Mouse (Mus musculus) kidney, embryonic 15.5 days (tissue): ENCODE measurements around the gene Sctr. TPM values are rescaled to one million over a fixed set of nuclear protein-coding genes. Genes with fewer than 3 reads are reported as not detected.
A peak's percentile ranks its signal among the peaks of the same experiment; 100 is the strongest.

Source experiments
- ATAC-seq: fragments of 200-750 bp; cut with Nextera tagmentation; replicated peaks from 2 replicates; pipeline ENCODE4 v1.8.0; 2017; ENCODE audit warnings: moderate TSS enrichment; ENCODE audit not compliant: low FRiP score
- H3K27ac ChIP-seq: fragments of 300-500 bp; sonication (generic); 2 replicates; pipeline ENCODE4 v1.5.1; 2015; ENCODE audit warnings: mild to moderate bottlenecking, inconsistent platforms
- H3K27me3 ChIP-seq: fragments of 300-500 bp; sonication (generic); 2 replicates; pipeline ENCODE4 v1.6.1; 2015; ENCODE audit warnings: inconsistent platforms
- H3K36me3 ChIP-seq: fragments of 300-500 bp; sonication (generic); 2 replicates; pipeline ENCODE4 v1.6.1; 2015; ENCODE audit warnings: inconsistent platforms
- H3K4me1 ChIP-seq: fragments of 300-500 bp; sonication (generic); 2 replicates; pipeline ENCODE4 v1.6.1; 2015; ENCODE audit warnings: inconsistent platforms
- H3K4me2 ChIP-seq: fragments of 300-500 bp; sonication (generic); 2 replicates; pipeline ENCODE4 v1.6.1; 2015; ENCODE audit warnings: moderate library complexity, mild to moderate bottlenecking, inconsistent platforms
- H3K4me3 ChIP-seq: fragments of 300-500 bp; sonication (generic); replicated peaks from 2 replicates; pipeline ENCODE4 v1.5.1; 2015; ENCODE audit warnings: mild to moderate bottlenecking, inconsistent platforms
- H3K9ac ChIP-seq: fragments of 300-500 bp; sonication (generic); 2 replicates; pipeline ENCODE4 v1.6.1; 2015; ENCODE audit warnings: mild to moderate bottlenecking, inconsistent platforms
- H3K9me3 ChIP-seq: fragments of 300-500 bp; sonication (generic); replicated peaks from 2 replicates; pipeline ENCODE4 v1.6.1; 2016; ENCODE audit warnings: inconsistent platforms
- WGBS: fragments of 180-500 bp; shearing (Covaris S2); methylation state at CpG from one replicate; pipeline ENCODE4 v1.1.7; 2015; ENCODE audit warnings: mixed read lengths; 5-methylcytosine and 5-hydroxymethylcytosine counted together
- polyA plus RNA-seq: library from polyadenylated mRNA; unstranded; fragments of >200 nt; fragmentation: Nextera tagmentation; extraction: Ambion mirVana; gene quantifications from 2 replicates; pipeline ENCODE4 v1.2.1, GENCODE M21; 2015

The Sctr gene
- polyA plus RNA-seq, result 0.63 and 1.2 TPM in 2 replicates

DNA sequence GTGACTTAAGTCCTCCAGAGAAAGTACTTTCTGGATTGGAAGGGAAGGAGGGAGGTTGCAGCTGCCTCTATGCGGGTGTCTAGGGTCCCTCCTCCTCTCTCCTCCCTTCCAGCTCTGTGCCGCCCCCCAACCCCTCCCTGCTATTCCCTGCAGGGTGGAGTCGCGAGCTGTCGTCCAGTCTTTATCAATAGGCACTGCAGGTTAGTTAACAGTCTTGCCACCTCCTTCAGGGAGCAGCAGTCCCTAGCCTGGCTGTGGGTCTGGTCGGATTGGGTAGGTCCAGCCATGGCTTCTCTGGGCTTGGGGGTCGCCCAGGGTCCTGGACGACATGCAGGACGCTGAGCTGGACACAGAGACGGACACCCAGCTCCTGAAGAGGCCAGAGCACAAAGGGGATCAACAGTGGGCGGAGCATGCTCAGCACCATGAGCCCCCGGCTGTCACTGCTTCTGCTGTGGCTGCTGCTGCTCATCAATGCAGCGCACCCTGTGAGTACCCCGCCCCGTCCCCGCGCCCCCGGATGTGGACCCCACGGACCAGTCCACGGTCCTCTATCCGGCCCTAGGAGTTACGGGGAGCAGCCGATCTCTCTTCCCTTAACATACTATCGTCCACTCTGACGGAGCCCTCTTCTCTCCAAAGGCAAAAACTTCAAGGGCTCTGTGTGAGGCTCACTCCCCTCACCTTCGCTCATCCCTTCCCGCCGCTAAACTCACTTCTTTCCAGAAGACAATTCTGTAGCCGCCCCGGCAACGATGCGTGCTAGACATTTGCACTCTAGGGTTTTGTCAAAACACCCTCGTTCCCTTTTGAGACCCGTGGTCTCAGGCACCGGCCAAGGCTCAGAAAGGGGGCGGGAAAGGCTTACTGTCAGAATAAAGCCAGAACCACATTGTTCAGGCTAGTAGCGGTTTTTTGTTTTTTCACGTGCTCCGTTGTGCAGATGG, at the start of gene Sctr:
Gene Sctr, plus strand, starts transcription at position 51 of the 947 bp plus-strand sequence.
- H3K4me3 ChIP-seq, result peak within 1 kb of the TSS; percentile 44
- H3K4me1 ChIP-seq, result peaks cover 16% of the 10 kb centered on the region
- no peaks in the 10 kb centered on the region for H3K36me3 ChIP-seq
- H3K9ac ChIP-seq, result peak within 1 kb of the TSS; percentile 33
- H3K9me3 ChIP-seq, result no peaks in the 10 kb centered on the region
- peak within 1 kb of the TSS; percentile 85 for H3K4me2 ChIP-seq
- peaks cover 33% of the 10 kb centered on the region for H3K27me3 ChIP-seq
- H3K27ac ChIP-seq, result no peak within 1 kb of the TSS
- WGBS, result 2% methylated on average over 38 of the region's 39 CpGs
- ATAC-seq, result peak; percentile 76

DNA sequence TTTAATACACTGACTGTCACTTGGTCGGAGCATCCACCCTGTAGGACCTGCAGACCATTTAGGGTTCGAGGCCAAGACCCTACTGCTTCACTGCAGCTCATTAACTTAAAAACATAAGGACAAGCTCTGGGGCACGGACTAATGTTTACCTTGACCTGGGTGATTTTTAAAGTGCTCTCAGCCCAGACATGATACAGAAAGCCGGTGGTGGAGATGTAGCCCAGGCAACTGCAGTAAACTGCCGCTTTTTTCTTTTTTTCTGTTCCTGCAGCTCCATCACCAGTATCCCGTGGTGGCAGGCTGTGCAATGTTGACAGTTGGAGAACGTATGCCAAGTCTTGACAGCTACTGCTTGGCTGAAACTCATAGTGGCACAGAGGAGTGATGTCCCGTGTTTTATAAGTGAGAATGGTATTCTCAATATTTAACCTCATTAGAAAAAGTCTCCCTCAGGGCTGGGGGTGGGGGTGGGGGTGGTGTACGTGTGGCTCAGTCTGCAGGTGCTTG, 48.9 kb upstream of the Sctr start:
- Histone ChIP-seq H3K36me3 (no peaks in the 10 kb centered on the region), H3K4me2 (no peak overlapping the region), H3K27me3 (no peaks in the 10 kb centered on the region), H3K9me3 (no peaks in the 10 kb centered on the region), H3K9ac (no peak overlapping the region), H3K4me3 (no peak overlapping the region), H3K4me1 (0 out of 2 replicates have a peak, but pooled peaks cover 4% of the 10 kb centered on the region), H3K27ac (no peak overlapping the region)
- 39% methylated on average over 9 of the region's 9 CpGs for WGBS
- no peak for ATAC-seq

DNA sequence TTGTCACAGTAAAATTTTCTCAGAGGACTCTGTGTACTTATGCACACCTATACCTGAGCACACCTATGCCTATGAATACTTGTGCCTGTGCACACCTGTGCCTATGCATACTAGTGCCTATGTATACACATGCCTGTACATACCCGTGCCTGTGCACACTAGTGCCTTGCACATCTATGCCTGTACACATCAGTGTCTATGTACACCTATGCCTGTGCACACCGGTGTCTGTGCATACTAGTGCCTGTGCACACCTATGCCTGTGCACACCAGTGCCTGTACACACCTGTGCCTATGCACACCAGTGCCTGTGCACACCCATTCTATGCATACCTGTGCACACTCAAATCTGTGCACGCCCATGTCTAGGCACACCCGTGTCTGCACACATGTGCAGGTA, 47.2 kb upstream of the Sctr start:
- Histone ChIP-seq H3K4me1 (0 out of 2 replicates have a peak, but pooled peaks cover 4% of the 10 kb centered on the region), H3K4me3 (no peak overlapping the region), H3K9me3 (no peaks in the 10 kb centered on the region), H3K4me2 (no peak overlapping the region), H3K27me3 (no peaks in the 10 kb centered on the region), H3K9ac (no peak overlapping the region), H3K36me3 (no peaks in the 10 kb centered on the region), H3K27ac (no peak overlapping the region)
- WGBS, result 93% methylated on average over 4 of the region's 4 CpGs
- 0 out of 2 replicates have a peak, but pooled peaks have one; percentile 24 for ATAC-seq

DNA sequence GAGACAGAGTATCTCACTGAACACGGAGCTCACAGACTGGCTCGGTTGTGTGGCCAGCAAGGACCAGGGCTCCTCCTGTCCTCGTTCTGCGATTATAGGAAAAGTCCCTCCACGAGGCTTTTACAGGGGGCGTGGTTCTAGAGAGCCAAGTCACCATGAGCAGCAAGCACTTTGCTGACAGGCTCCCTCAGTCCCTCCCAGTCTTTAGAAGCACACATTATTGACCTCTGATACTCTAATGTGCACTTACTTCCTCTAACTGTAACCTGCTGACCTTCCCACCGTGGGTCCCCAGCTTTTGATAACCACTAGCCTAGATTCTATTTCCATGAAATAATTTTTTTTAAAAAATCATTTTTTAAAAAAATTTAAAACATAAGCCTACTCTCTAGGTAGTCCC, 46.8 kb upstream of the Sctr start:
- Histone ChIP-seq H3K4me2 (no peak overlapping the region), H3K27ac (no peak overlapping the region), H3K36me3 (no peaks in the 10 kb centered on the region), H3K4me3 (no peak overlapping the region), H3K27me3 (no peaks in the 10 kb centered on the region), H3K9ac (no peak overlapping the region), H3K4me1 (0 out of 2 replicates have a peak, but pooled peaks cover 4% of the 10 kb centered on the region), H3K9me3 (no peaks in the 10 kb centered on the region)
- WGBS, result 60% methylated on average over 7 of the region's 7 CpGs
- no peak for ATAC-seq

DNA sequence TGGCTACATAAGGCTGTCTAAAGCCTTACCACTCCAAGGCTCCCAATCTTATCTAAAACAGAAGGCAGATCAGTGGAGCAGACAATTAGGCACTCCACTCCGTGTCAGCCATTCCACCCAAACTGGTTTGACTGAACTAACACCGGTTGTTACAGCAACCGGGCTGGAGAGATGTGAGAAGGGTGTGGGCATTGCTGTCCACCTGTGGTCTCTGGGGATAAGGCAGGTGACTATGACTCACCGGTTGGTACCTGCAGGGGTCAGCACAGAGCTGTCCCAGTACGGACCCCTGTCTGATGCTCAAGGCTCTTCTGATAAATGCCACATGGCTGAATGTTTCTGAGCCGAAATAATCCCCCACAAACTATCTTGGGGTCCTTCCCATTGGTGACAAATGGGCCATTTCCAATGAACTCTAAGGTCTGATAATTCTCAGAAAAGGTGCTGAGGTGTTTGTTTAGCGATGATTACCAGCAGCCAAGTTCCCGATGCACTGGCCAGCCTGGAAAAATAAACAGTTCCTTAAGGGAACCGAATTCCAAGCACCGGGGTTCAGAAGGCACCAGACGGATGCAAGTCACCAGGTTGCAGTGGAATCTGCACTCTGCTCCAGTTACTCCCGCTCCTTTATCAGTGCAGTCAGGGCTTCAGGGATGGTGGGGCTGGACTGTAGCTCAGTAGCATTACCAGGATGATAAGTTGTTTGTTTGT, 40.7 kb upstream of the Sctr start:
- WGBS, result 44% methylated on average over 12 of the region's 12 CpGs
- Histone ChIP-seq H3K9me3 (no peaks in the 10 kb centered on the region), H3K4me3 (no peak overlapping the region), H3K4me1 (no peaks in the 10 kb centered on the region), H3K9ac (no peak overlapping the region), H3K36me3 (no peaks in the 10 kb centered on the region), H3K4me2 (no peak overlapping the region), H3K27ac (no peak overlapping the region), H3K27me3 (no peaks in the 10 kb centered on the region)
- no peak; the same call in 1 of the 2 replicates for ATAC-seq

DNA sequence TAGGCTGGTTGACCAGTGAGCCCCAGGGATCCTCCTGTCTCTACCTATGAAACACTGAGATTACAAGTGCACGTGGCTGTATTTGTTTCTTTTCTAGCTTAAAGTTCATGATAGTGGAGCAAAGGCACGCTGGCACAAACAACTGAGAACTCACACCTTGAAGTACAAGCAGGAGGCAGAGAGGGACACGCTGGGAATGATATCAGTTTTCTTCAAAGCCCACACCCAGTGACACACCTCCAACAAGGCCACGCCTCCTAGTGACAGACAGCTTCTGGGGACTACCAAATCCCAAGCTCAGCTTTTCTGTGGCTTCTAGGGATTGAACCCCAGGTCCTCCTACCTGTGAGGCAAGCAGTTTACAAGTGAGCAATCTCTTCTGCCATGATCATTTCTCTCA, 33.6 kb upstream of the Sctr start:
- H3K36me3 ChIP-seq, result no peaks in the 10 kb centered on the region
- ATAC-seq, result no peak
- no peaks in the 10 kb centered on the region for H3K4me1 ChIP-seq
- no peak overlapping the region for H3K27ac ChIP-seq
- H3K4me2 ChIP-seq, result no peak overlapping the region
- H3K9me3 ChIP-seq, result no peaks in the 10 kb centered on the region
- no peak overlapping the region for H3K4me3 ChIP-seq
- no peak overlapping the region for H3K9ac ChIP-seq
- H3K27me3 ChIP-seq, result no peaks in the 10 kb centered on the region
- 40% methylated on average over 4 of the region's 4 CpGs for WGBS

DNA sequence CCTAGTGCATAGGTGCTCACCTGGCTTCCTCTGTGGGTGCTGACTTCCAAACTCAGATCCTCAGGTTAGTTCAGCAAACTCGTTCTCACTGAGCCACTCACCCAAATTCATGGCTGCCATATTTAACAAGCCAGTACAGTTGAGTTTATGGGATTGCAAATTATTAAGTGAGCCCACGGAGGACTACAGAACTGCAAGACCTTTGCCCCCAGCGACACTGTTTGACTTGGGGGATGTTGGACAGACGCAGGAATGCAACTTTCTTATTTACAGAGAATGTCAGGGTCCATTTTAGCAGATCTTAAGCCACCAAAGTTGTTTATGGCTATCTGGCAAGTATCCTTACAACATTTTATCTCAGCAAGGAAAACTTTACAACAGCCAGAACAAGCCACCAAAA, 31.6 kb upstream of the Sctr start:
- H3K9ac ChIP-seq, result no peak overlapping the region
- H3K4me1 ChIP-seq, result no peaks in the 10 kb centered on the region
- no peak overlapping the region for H3K4me3 ChIP-seq
- H3K36me3 ChIP-seq, result no peaks in the 10 kb centered on the region
- no peak for ATAC-seq
- H3K27ac ChIP-seq, result no peak overlapping the region
- H3K4me2 ChIP-seq, result no peak overlapping the region
- H3K9me3 ChIP-seq, result no peaks in the 10 kb centered on the region
- WGBS, result 62% methylated on average over 4 of the region's 4 CpGs
- H3K27me3 ChIP-seq, result no peaks in the 10 kb centered on the region

DNA sequence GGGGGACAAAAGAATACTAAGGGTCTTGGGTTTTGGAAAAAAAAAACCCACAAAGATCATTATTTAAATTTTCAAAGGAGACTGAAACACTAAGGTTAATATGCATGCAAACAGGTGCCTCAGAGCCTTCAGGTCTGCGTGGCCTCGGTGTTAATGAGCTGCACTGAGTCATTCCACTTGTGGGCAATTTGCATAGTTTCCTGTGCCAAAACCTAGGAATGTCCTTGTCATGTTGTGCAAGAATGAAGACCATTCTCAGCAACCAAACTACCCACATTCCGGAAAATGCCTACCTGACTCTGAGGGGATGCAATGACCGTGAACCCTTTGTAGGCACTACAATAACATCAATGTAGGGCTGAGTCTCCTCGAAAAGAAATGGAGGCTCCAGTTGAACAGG, 20.1 kb upstream of the Sctr start:
- no peak for ATAC-seq
- no peak overlapping the region for H3K27ac ChIP-seq
- no peak overlapping the region for H3K4me2 ChIP-seq
- no peaks in the 10 kb centered on the region for H3K4me1 ChIP-seq
- no peaks in the 10 kb centered on the region for H3K9me3 ChIP-seq
- H3K27me3 ChIP-seq, result no peaks in the 10 kb centered on the region
- H3K4me3 ChIP-seq, result no peak overlapping the region
- H3K36me3 ChIP-seq, result no peaks in the 10 kb centered on the region
- no peak overlapping the region for H3K9ac ChIP-seq
- 81% methylated on average over 5 of the region's 5 CpGs for WGBS

DNA sequence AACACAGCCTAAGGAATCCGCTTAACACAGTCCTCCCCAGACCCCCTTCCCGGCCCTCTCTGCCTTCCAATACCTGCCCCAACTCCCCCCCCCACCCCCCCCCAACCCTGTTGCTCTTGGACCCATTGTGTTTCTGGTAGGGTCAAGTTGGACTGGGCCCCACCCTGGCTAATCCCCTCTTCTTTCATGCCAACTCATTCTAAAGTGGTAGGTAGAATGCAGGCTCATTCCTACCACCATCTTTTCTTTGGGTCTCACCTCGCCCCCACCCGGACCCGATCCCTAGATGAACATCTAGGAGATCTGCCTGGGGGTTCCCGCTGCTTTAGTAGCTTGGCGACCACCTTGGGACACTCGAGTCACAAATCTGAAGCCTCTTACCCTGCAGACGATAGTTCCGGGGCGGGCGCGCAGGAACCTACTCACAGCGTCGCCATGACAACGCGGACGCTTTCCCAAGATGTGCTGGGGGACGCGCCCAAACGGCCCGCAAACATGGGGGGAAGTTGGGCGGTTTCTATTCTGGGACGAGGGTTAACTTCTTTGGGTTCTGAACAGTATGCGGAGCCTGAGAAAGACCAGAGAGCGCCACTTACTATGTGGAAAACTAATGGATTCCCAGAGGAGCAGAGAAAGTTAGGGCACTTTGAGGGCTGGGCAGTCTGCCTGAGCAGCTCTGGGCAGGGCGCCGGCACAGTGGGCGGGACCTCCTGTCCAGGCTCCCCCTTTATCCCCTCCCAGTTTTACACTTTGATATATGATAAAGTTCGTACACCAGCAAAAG, 9.7 kb upstream of the Sctr start, which contains the start of gene Cfap221:
Gene Cfap221, minus strand, starts transcription at position 437 of the 784 bp plus-strand sequence.
- 5% methylated on average over 30 of the region's 30 CpGs for WGBS

DNA sequence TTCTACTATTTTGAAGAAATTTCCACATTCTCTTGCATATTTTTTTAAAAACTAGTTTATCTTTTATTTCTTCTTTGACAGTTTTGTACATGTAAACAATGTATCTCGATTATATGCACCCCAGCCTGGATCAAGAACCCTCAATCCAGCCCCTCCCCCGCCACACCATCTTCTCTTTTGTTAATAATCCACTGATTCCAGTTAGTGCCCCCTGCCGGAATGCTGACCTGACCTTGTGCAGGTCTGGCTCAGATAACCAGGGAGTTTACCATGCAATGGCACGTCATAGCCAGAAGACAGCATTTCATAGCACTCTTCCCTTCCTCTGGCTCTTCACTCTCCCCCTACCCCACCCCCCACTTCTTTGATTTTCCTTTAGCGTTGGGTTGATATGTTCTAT, 9.1 kb upstream of the Sctr start:
- H3K27me3 ChIP-seq, result 0 out of 2 replicates have a peak, but pooled peaks cover 2% of the 10 kb centered on the region
- 24% methylated on average over 5 of the region's 5 CpGs for WGBS
- peak overlapping the region; percentile 79 for H3K4me2 ChIP-seq
- no peaks in the 10 kb centered on the region for H3K9me3 ChIP-seq
- ATAC-seq, result peak; percentile 71
- H3K27ac ChIP-seq, result no peak overlapping the region
- no peak overlapping the region for H3K9ac ChIP-seq
- peaks cover 10% of the 10 kb centered on the region for H3K4me1 ChIP-seq
- no peaks in the 10 kb centered on the region for H3K36me3 ChIP-seq
- peak overlapping the region; percentile 63 for H3K4me3 ChIP-seq

More for the DNA sequence above, 9.7 kb upstream of the Sctr start, which contains the start of gene Cfap221:
- H3K4me3 ChIP-seq, result peak within 1 kb of the TSS; percentile 63
- H3K4me2 ChIP-seq, result peak within 1 kb of the TSS; percentile 79
- peak within 1 kb of the TSS; percentile 33; the same call in 1 of the 2 replicates for H3K9ac ChIP-seq
- H3K4me1 ChIP-seq, result peaks cover 10% of the 10 kb centered on the region
- H3K27ac ChIP-seq, result no peak within 1 kb of the TSS
- ATAC-seq, result peak; percentile 96
- H3K9me3 ChIP-seq, result no peaks in the 10 kb centered on the region
- H3K27me3 ChIP-seq, result 0 out of 2 replicates have a peak, but pooled peaks cover 2% of the 10 kb centered on the region
- no peaks in the 10 kb centered on the region for H3K36me3 ChIP-seq

DNA sequence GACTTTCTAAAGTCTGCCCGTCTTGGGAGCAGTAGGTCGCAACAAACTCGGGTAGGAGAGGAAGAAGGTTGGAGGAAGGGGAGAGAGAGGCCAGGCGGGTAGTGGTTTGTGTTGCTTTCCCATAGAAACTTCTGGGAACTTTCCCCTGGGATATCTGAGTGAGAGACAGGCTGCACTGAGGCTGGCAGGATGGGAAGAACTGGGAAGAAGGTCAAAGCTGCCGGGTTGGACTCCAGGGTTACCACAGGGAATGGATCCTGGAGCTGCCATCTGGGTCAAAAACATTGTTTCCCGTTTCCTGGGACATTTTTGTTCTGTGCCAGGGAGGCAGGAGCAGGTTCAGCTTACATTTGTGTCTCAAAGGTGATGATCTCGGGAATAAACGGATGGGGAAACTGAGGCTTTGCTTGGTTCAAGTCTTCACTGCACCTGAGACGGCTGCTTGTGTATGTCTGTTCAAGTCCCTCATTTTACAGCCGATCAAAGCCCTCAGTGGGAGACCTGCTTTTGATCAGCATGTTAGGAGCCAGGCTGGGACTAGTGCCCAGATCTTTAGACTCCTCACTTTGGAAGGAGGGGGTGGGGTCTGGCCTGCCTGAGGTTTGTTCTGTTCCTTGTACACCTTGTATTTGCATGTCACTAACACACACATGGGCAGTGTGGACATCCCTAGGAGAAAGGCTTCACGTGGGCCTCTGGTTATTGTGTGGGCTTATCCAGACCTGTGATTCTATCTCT, 1.3 kb downstream of the Sctr start:
- Histone ChIP-seq H3K9me3 (no peaks in the 10 kb centered on the region), H3K27ac (no peak overlapping the region), H3K4me1 (peaks cover 16% of the 10 kb centered on the region), H3K9ac (no peak overlapping the region), H3K4me2 (peak overlapping the region; percentile 85), H3K4me3 (peak overlapping the region; percentile 44), H3K27me3 (peaks cover 33% of the 10 kb centered on the region), H3K36me3 (no peaks in the 10 kb centered on the region)
- ATAC-seq, result no peak
- WGBS, result 30% methylated on average over 11 of the region's 11 CpGs
